Mouse (Mus musculus): ENCODE results near the gene Setd5. TPM values are rescaled to one million over a fixed set of nuclear protein-coding genes. Genes with fewer than 3 reads are reported as not detected.

Gene Setd5
- polyA plus RNA-seq, 1 experiment from 2014 or later, result 56.6 TPM

- H3K36me3 ChIP-seq, result no peaks in the 10 kb centered on the region
- ATAC-seq, result no peak
- H3K4me1 ChIP-seq (replicated peaks), result peaks cover 16% of the 10 kb centered on the region
- H3K9ac ChIP-seq (replicated peaks), result no peak overlapping the region
- no peak overlapping the region for H3K27ac ChIP-seq
- H3K4me3 ChIP-seq (replicated peaks), result no peak overlapping the region
- H3K27me3 ChIP-seq, result no peaks in the 10 kb centered on the region
- H3K4me2 ChIP-seq (replicated peaks), result no peak overlapping the region
- 93% methylated on average over 2 of the region's 2 CpGs for WGBS
- H3K9me3 ChIP-seq, result no peaks in the 10 kb centered on the region
Measured at GRCm38 (mm10) chr6:113040319-113040718, 36.8 kb upstream of the Setd5 start.

GRCm38 (mm10) chr6:113041215-113041990 is 35.8 kb upstream of the Setd5 start:
- WGBS, result 87% methylated on average over 11 of the region's 11 CpGs

GRCm38 (mm10) chr6:113045575-113045974 is 31.6 kb upstream of the Setd5 start:
- peak overlapping the region; percentile 87 for H3K4me2 ChIP-seq (replicated peaks)
- peak; percentile 60 for ATAC-seq
- under 1% methylated on average over 11 of the region's 11 CpGs for WGBS

More at GRCm38 (mm10) chr6:113041215-113041990, 35.8 kb upstream of the Setd5 start:
- H3K27ac ChIP-seq, result no peak overlapping the region
- no peaks in the 10 kb centered on the region for H3K27me3 ChIP-seq
- no peaks in the 10 kb centered on the region for H3K36me3 ChIP-seq
- H3K4me3 ChIP-seq (replicated peaks), result no peak overlapping the region
- H3K4me2 ChIP-seq (replicated peaks), result no peak overlapping the region
- no peak for ATAC-seq
- peaks cover 20% of the 10 kb centered on the region for H3K4me1 ChIP-seq (replicated peaks)
- no peak overlapping the region for H3K9ac ChIP-seq (replicated peaks)
- no peaks in the 10 kb centered on the region for H3K9me3 ChIP-seq

GRCm38 (mm10) chr6:113046041-113046975 is 30.9 kb upstream of the Setd5 start, which contains the start of gene Thumpd3:
Gene Thumpd3 (plus strand): TSS chr6:113046225.
- under 1% methylated on average over 59 of the region's 59 CpGs for WGBS
- H3K9ac ChIP-seq (replicated peaks), result peak within 1 kb of the TSS; percentile 80
- peak within 1 kb of the TSS; percentile 87 for H3K4me2 ChIP-seq (replicated peaks)
- H3K27ac ChIP-seq, result peak within 1 kb of the TSS; percentile 81
- peaks cover 30% of the 10 kb centered on the region for H3K4me1 ChIP-seq (replicated peaks)
- peak; percentile 100 for ATAC-seq
- H3K4me3 ChIP-seq (replicated peaks), result peak within 1 kb of the TSS; percentile 87
- peaks cover 23% of the 10 kb centered on the region for H3K36me3 ChIP-seq
- H3K27me3 ChIP-seq, result no peaks in the 10 kb centered on the region
- H3K9me3 ChIP-seq, result no peaks in the 10 kb centered on the region

More at GRCm38 (mm10) chr6:113045575-113045974, 31.6 kb upstream of the Setd5 start:
- Histone ChIP-seq H3K9me3 (no peaks in the 10 kb centered on the region), H3K4me1 (replicated peaks) (peaks cover 30% of the 10 kb centered on the region), H3K9ac (replicated peaks) (peak overlapping the region; percentile 80), H3K4me3 (replicated peaks) (peak overlapping the region; percentile 87), H3K27me3 (no peaks in the 10 kb centered on the region), H3K36me3 (peaks cover 16% of the 10 kb centered on the region; the same call in 1 of the 2 replicates), H3K27ac (peak overlapping the region; percentile 81)

- H3K4me3 ChIP-seq (replicated peaks), result peak overlapping the region; percentile 87
- peak overlapping the region; percentile 87 for H3K4me2 ChIP-seq (replicated peaks)
- H3K36me3 ChIP-seq, result peaks cover 28% of the 10 kb centered on the region
- peak overlapping the region; percentile 75 for H3K9ac ChIP-seq (replicated peaks)
- WGBS, result 67% methylated on average over 15 of the region's 15 CpGs
- ATAC-seq, result no peak
- no peak overlapping the region for H3K27ac ChIP-seq
- peaks cover 30% of the 10 kb centered on the region for H3K4me1 ChIP-seq (replicated peaks)
- H3K27me3 ChIP-seq, result no peaks in the 10 kb centered on the region
- no peaks in the 10 kb centered on the region for H3K9me3 ChIP-seq
Measured at GRCm38 (mm10) chr6:113047016-113047746, 30.0 kb upstream of the Setd5 start.

GRCm38 (mm10) chr6:113048371-113048770 is 28.8 kb upstream of the Setd5 start:
- Histone ChIP-seq H3K4me3 (replicated peaks) (no peak overlapping the region), H3K4me2 (replicated peaks) (no peak overlapping the region), H3K9ac (replicated peaks) (no peak overlapping the region), H3K27ac (no peak overlapping the region), H3K9me3 (no peaks in the 10 kb centered on the region), H3K27me3 (no peaks in the 10 kb centered on the region), H3K4me1 (replicated peaks) (peaks cover 30% of the 10 kb centered on the region), H3K36me3 (peaks cover 34% of the 10 kb centered on the region)
- ATAC-seq, result no peak
- 97% methylated on average over 2 of the region's 2 CpGs for WGBS

- Histone ChIP-seq H3K9ac (replicated peaks) (no peak overlapping the region), H3K4me2 (replicated peaks) (no peak overlapping the region), H3K36me3 (peaks cover 42% of the 10 kb centered on the region), H3K4me1 (replicated peaks) (peaks cover 30% of the 10 kb centered on the region), H3K27me3 (no peaks in the 10 kb centered on the region), H3K27ac (no peak overlapping the region), H3K4me3 (replicated peaks) (no peak overlapping the region), H3K9me3 (no peaks in the 10 kb centered on the region)
- ATAC-seq, result no peak
- 91% methylated on average over 3 of the region's 3 CpGs for WGBS
Measured at GRCm38 (mm10) chr6:113049159-113049558, 28.0 kb upstream of the Setd5 start.

- H3K4me3 ChIP-seq (replicated peaks), result no peak overlapping the region
- 94% methylated on average over 3 of the region's 3 CpGs for WGBS
Measured at GRCm38 (mm10) chr6:113052972-113053371, 24.2 kb upstream of the Setd5 start.

GRCm38 (mm10) chr6:113054552-113055107 is 22.5 kb upstream of the Setd5 start:
- peaks cover 73% of the 10 kb centered on the region for H3K36me3 ChIP-seq
- WGBS, result 90% methylated on average over 6 of the region's 6 CpGs
- no peak overlapping the region for H3K27ac ChIP-seq
- no peaks in the 10 kb centered on the region for H3K27me3 ChIP-seq
- no peaks in the 10 kb centered on the region for H3K4me1 ChIP-seq (replicated peaks)
- no peak overlapping the region for H3K4me2 ChIP-seq (replicated peaks)
- no peak overlapping the region for H3K4me3 ChIP-seq (replicated peaks)
- no peak overlapping the region for H3K9ac ChIP-seq (replicated peaks)
- no peaks in the 10 kb centered on the region for H3K9me3 ChIP-seq
- no peak for ATAC-seq

More at GRCm38 (mm10) chr6:113052972-113053371, 24.2 kb upstream of the Setd5 start:
- Histone ChIP-seq H3K4me2 (replicated peaks) (no peak overlapping the region), H3K36me3 (peaks cover 74% of the 10 kb centered on the region), H3K9me3 (no peaks in the 10 kb centered on the region), H3K9ac (replicated peaks) (no peak overlapping the region), H3K4me1 (replicated peaks) (peaks cover 7% of the 10 kb centered on the region), H3K27me3 (no peaks in the 10 kb centered on the region), H3K27ac (no peak overlapping the region)
- ATAC-seq, result no peak

GRCm38 (mm10) chr6:113060892-113061563 is 16.1 kb upstream of the Setd5 start:
- no peak overlapping the region for H3K4me2 ChIP-seq (replicated peaks)
- H3K9me3 ChIP-seq, result no peaks in the 10 kb centered on the region
- ATAC-seq, result no peak
- peaks cover 4% of the 10 kb centered on the region; the same call in 1 of the 2 replicates for H3K4me1 ChIP-seq (replicated peaks)
- no peak overlapping the region for H3K4me3 ChIP-seq (replicated peaks)
- no peaks in the 10 kb centered on the region for H3K27me3 ChIP-seq
- no peak overlapping the region for H3K27ac ChIP-seq
- 83% methylated on average over 1 of the region's 1 CpGs for WGBS
- H3K9ac ChIP-seq (replicated peaks), result no peak overlapping the region
- peaks cover 78% of the 10 kb centered on the region for H3K36me3 ChIP-seq

- H3K36me3 ChIP-seq, result peaks cover 80% of the 10 kb centered on the region
- peaks cover 4% of the 10 kb centered on the region; the same call in 1 of the 2 replicates for H3K4me1 ChIP-seq (replicated peaks)
- H3K27ac ChIP-seq, result no peak overlapping the region
- 37% methylated on average over 3 of the region's 3 CpGs for WGBS
- no peaks in the 10 kb centered on the region for H3K9me3 ChIP-seq
- no peaks in the 10 kb centered on the region for H3K27me3 ChIP-seq
- H3K4me2 ChIP-seq (replicated peaks), result no peak overlapping the region
- ATAC-seq, result no peak
- H3K4me3 ChIP-seq (replicated peaks), result no peak overlapping the region
- H3K9ac ChIP-seq (replicated peaks), result no peak overlapping the region
Measured at GRCm38 (mm10) chr6:113062253-113062652, 14.9 kb upstream of the Setd5 start.

All from midbrain, embryonic 13.5 days (tissue).